Mouse (Mus musculus): ENCODE measurements at regions not wholly inside any gene's neighbourhood (a gene's known extent, or its start where the extent isn't known, plus 50 kb on each side); places are given as distances from the start of the nearest gene placed in this dataset.

- H3K27me3 ChIP-seq (ENCODE audit: control insufficient read depth in 1 of 2, insufficient read depth in 2 of 2, low read length in 2 of 2), result no peaks in the 10 kb centered on the region
- no peak overlapping the region for H3K9ac ChIP-seq (ENCODE audit: control insufficient read depth, low read depth, low read length, poor library complexity, severe bottlenecking)
- no peak for TF ChIP-seq ZMIZ1 (IDR thresholded peaks at IDR 0.05; ENCODE audit: low read depth, low read length)
- no peak for TF ChIP-seq BHLHE40 (IDR thresholded peaks at IDR 0.05; ENCODE audit: borderline replicate concordance, low read depth, low read length)
- no peaks in the 10 kb centered on the region for H3K4me1 ChIP-seq (ENCODE audit: control insufficient read depth in 1 of 2, insufficient read depth in 2 of 2, low read length in 2 of 2)
- no peaks in the 10 kb centered on the region for H3K79me2 ChIP-seq (ENCODE audit: control insufficient read depth, insufficient read depth, low read length, poor library complexity)
- no peaks in the 10 kb centered on the region for H3K9me3 ChIP-seq (replicated peaks; ENCODE audit: insufficient read depth, low read length)
- no peak overlapping the region for H3K27ac ChIP-seq (ENCODE audit: control insufficient read depth, low read depth, low read length)
- no peak overlapping the region for H3K4me3 ChIP-seq (ENCODE audit: control insufficient read depth in 1 of 2, insufficient read depth in 1 of 2, low read depth in 2 of 2, low read length in 2 of 2)
- no peak for DNase-seq (ENCODE audit: low read depth, low spot score)
- no peaks in the 10 kb centered on the region for H3K36me3 ChIP-seq (ENCODE audit: control insufficient read depth in 1 of 2, insufficient read depth in 2 of 2, low read length in 2 of 2)
Measured at GRCm38 (mm10) chr8:60728339-60728738, 95.7 kb downstream of the Mfap3l start.

GRCm38 (mm10) chr8:60732545-60732944, 99.9 kb downstream of the Mfap3l start:
- no peaks in the 10 kb centered on the region for H3K9me3 ChIP-seq (replicated peaks; ENCODE audit: insufficient read depth, low read length)
- H3K9ac ChIP-seq (ENCODE audit: control insufficient read depth, low read depth, low read length, poor library complexity, severe bottlenecking), result no peak overlapping the region
- no peaks in the 10 kb centered on the region for H3K36me3 ChIP-seq (ENCODE audit: control insufficient read depth in 1 of 2, insufficient read depth in 2 of 2, low read length in 2 of 2)
- H3K79me2 ChIP-seq (ENCODE audit: control insufficient read depth, insufficient read depth, low read length, poor library complexity), result no peaks in the 10 kb centered on the region
- no peaks in the 10 kb centered on the region for H3K4me1 ChIP-seq (ENCODE audit: control insufficient read depth in 1 of 2, insufficient read depth in 2 of 2, low read length in 2 of 2)
- H3K27me3 ChIP-seq (ENCODE audit: control insufficient read depth in 1 of 2, insufficient read depth in 2 of 2, low read length in 2 of 2), result no peaks in the 10 kb centered on the region
- no peak overlapping the region for H3K4me3 ChIP-seq (ENCODE audit: control insufficient read depth in 1 of 2, insufficient read depth in 1 of 2, low read depth in 2 of 2, low read length in 2 of 2)
- TF ChIP-seq ZNF384 (IDR thresholded peaks at IDR 0.05; ENCODE audit: low read depth, low read length) (no peak), TCF12 (IDR thresholded peaks at IDR 0.05; ENCODE audit: low read depth, low read length) (no peak), MYB (IDR thresholded peaks at IDR 0.05; ENCODE audit: low read depth, low read length) (no peak), CHD1 (IDR thresholded peaks at IDR 0.05; ENCODE audit: low read depth, low read length) (no peak), CHD2 (IDR thresholded peaks at IDR 0.05; ENCODE audit: low read length) (no peak), MAX (IDR thresholded peaks at IDR 0.05; ENCODE audit: low read length) (no peak), POLR2AphosphoS2 (IDR thresholded peaks at IDR 0.05; ENCODE audit: low read length) (no peak), USF1 (IDR thresholded peaks at IDR 0.05; ENCODE audit: low read depth, low read length) (no peak), SMC3 (IDR thresholded peaks at IDR 0.05; ENCODE audit: low read depth, low read length) (no peak), ZKSCAN1 (IDR thresholded peaks at IDR 0.05; ENCODE audit: low read depth, low read length) (no peak)
- no peak overlapping the region for H3K27ac ChIP-seq (ENCODE audit: control insufficient read depth, low read depth, low read length)
- no peak for DNase-seq (ENCODE audit: low read depth, low spot score)

GRCm38 (mm10) chr8:60735961-60736360, 103.3 kb downstream of the Mfap3l start:
- H3K27ac ChIP-seq (ENCODE audit: control insufficient read depth, low read depth, low read length), result no peak overlapping the region
- no peaks in the 10 kb centered on the region for H3K79me2 ChIP-seq (ENCODE audit: control insufficient read depth, insufficient read depth, low read length, poor library complexity)
- no peak overlapping the region for H3K9ac ChIP-seq (ENCODE audit: control insufficient read depth, low read depth, low read length, poor library complexity, severe bottlenecking)

More at GRCm38 (mm10) chr8:60735961-60736360, 103.3 kb downstream of the Mfap3l start:
- no peak for DNase-seq (ENCODE audit: low read depth, low spot score)
- Histone ChIP-seq H3K4me1 (ENCODE audit: control insufficient read depth in 1 of 2, insufficient read depth in 2 of 2, low read length in 2 of 2) (no peaks in the 10 kb centered on the region), H3K4me3 (ENCODE audit: control insufficient read depth in 1 of 2, insufficient read depth in 1 of 2, low read depth in 2 of 2, low read length in 2 of 2) (no peak overlapping the region), H3K36me3 (ENCODE audit: control insufficient read depth in 1 of 2, insufficient read depth in 2 of 2, low read length in 2 of 2) (no peaks in the 10 kb centered on the region), H3K27me3 (ENCODE audit: control insufficient read depth in 1 of 2, insufficient read depth in 2 of 2, low read length in 2 of 2) (no peaks in the 10 kb centered on the region), H3K9me3 (replicated peaks; ENCODE audit: insufficient read depth, low read length) (no peaks in the 10 kb centered on the region)
- no peak for TF ChIP-seq TCF12 (IDR thresholded peaks at IDR 0.05; ENCODE audit: low read depth, low read length)
- TF ChIP-seq GATA1 (IDR thresholded peaks at IDR 0.05; ENCODE audit: low read depth, low read length), result no peak
- TF ChIP-seq POLR2AphosphoS5 (IDR thresholded peaks at IDR 0.05; ENCODE audit: borderline replicate concordance, low read depth, low read length), result no peak
- no peak for TF ChIP-seq ZKSCAN1 (IDR thresholded peaks at IDR 0.05; ENCODE audit: low read depth, low read length)
- no peak for TF ChIP-seq RCOR1 (IDR thresholded peaks at IDR 0.05; ENCODE audit: low read depth, low read length)
- no peak for TF ChIP-seq MAZ (IDR thresholded peaks at IDR 0.05; ENCODE audit: low read depth, low read length)
- TF ChIP-seq MYC (IDR thresholded peaks at IDR 0.05; ENCODE audit: low read depth, low read length), result no peak
- no peak for TF ChIP-seq SMC3 (IDR thresholded peaks at IDR 0.05; ENCODE audit: low read depth, low read length)
- no peak for TF ChIP-seq SIN3A (IDR thresholded peaks at IDR 0.05; ENCODE audit: low read length)
- no peak for TF ChIP-seq HCFC1 (IDR thresholded peaks at IDR 0.05; ENCODE audit: low read depth, low read length)
- TF ChIP-seq RAD21 (IDR thresholded peaks at IDR 0.05; ENCODE audit: low read depth, low read length), result no peak
- no peak for TF ChIP-seq ZMIZ1 (IDR thresholded peaks at IDR 0.05; ENCODE audit: low read depth, low read length)
- no peak for TF ChIP-seq ZNF384 (IDR thresholded peaks at IDR 0.05; ENCODE audit: low read depth, low read length)
- TF ChIP-seq TAL1 (IDR thresholded peaks at IDR 0.05; ENCODE audit: low read length), result no peak
- TF ChIP-seq CHD2 (IDR thresholded peaks at IDR 0.05; ENCODE audit: low read length), result no peak
- no peak for TF ChIP-seq CHD1 (IDR thresholded peaks at IDR 0.05; ENCODE audit: low read depth, low read length)
- TF ChIP-seq CTCF (IDR thresholded peaks at IDR 0.05 in 2 of 3, conservative IDR thresholded peaks at IDR 0.05 in 1 of 3; ENCODE audit: control insufficient read depth in 1 of 3, insufficient read depth in 1 of 3, low read depth in 2 of 3, low read length in 3 of 3, poor library complexity in 1 of 3, severe bottlenecking in 1 of 3), result no peak

All from MEL (cell line).